Mouse (Mus musculus) G1E (cell line): ENCODE measurements at regions not wholly inside any gene's neighbourhood (a gene's known extent, or its start where the extent isn't known, plus 50 kb on each side); places are given as distances from the start of the nearest gene placed in this dataset.

Experiments used
- CTCF ChIP-seq: IDR thresholded peaks from 2 replicates; pipeline ENCODE4 v1.5.1; 2012; ENCODE audit warnings: low read depth, low read length, inconsistent platforms, mixed read lengths
- GATA1 ChIP-seq: IDR thresholded peaks from 2 replicates; pipeline ENCODE4 v1.6.1; 2012; ENCODE audit warnings: borderline replicate concordance, low read length, inconsistent platforms, mixed read lengths
- GATA2 ChIP-seq: IDR thresholded peaks from 2 replicates; pipeline ENCODE4 v1.6.1; 2012; ENCODE audit warnings: low read depth, low read length, inconsistent platforms, borderline replicate concordance
- POLR2AphosphoS5 ChIP-seq: IDR thresholded peaks from 2 replicates; pipeline ENCODE4 v1.6.1; 2012; ENCODE audit warnings: low read depth, low read length, inconsistent platforms; ENCODE audit not compliant: insufficient replicate concordance
- TAL1 ChIP-seq: conservative IDR thresholded peaks from 2 replicates; pipeline ENCODE4 v1.6.1; 2012; ENCODE audit warnings: low read depth, low read length, inconsistent platforms, mixed read lengths

GRCm38 (mm10) chr4:131520636-131521306, 317.3 kb downstream of the Ptpru start:
- TF ChIP-seq CTCF, result no peak
- no peak for TF ChIP-seq GATA1
- TF ChIP-seq TAL1, result no peak
- TF ChIP-seq GATA2, result no peak
- no peak for TF ChIP-seq POLR2AphosphoS5
